Mouse (Mus musculus): ENCODE results near the gene Spon1. TPM values are rescaled to one million over a fixed set of nuclear protein-coding genes. Genes with fewer than 3 reads are reported as not detected.
A peak's percentile ranks its signal among the peaks of the same experiment; 100 is the strongest.

Gene Spon1
- polyA plus RNA-seq, 1 experiment from 2014 or later = 30.4 TPM

DNA sequence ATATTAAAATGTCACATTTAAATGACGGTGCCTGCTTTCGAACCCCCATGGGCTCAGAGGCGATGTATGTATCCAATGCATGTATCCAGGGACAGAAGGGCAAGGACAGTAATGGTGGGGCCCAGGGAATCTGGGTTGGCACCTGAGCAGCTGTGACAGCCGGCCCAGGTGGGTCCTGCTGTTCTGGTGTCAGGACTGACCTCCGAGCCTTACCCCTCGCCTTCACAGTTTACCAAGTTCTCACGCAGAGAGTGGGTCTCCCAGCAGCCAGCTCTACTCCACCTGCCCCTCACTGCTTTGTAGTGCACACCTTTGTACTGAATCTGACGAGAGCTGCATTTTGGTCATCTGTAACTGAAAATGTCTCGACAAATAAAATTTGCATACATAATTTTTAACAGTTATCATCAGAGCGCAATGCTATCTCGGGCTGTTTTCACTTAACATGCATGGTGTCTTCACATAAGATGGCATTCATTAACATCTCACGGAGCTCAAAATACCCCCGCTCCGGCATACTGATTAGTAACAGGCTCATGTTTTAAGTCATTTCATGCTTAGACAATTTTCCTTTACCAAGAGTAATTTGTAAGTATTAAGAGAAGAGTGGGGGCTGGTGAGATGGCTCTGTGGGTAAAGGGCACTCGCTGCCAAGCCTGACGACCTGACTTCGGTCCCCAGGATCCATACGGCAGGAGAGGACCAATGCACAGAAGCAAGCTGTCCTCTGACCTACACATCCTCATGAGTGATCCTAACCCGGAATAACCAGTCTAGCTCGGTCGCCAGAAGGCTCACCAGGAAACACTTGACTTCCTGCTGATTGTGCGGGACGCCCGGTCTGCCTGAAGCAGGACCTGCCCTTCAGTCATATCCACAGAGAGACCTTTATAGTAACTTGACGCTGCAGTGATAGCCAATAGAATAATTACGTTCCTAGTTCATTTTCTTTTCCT is 277.5 kb downstream of the Spon1 start:
- 58% methylated on average over 26 of the region's 26 CpGs for WGBS
- Histone ChIP-seq H3K4me3 (no peak overlapping the region), H3K27me3 (no peaks in the 10 kb centered on the region), H3K4me2 (peak overlapping the region; percentile 16; the same call in 1 of the 2 replicates), H3K4me1 (peaks cover 21% of the 10 kb centered on the region), H3K36me3 (peaks cover 18% of the 10 kb centered on the region), H3K9me3 (no peaks in the 10 kb centered on the region), H3K9ac (no peak overlapping the region), H3K27ac (no peak overlapping the region)
- no peak for ATAC-seq (ENCODE audit: insufficient number of reproducible peaks, insufficient read depth, low FRiP score, low TSS enrichment, low read depth)

DNA sequence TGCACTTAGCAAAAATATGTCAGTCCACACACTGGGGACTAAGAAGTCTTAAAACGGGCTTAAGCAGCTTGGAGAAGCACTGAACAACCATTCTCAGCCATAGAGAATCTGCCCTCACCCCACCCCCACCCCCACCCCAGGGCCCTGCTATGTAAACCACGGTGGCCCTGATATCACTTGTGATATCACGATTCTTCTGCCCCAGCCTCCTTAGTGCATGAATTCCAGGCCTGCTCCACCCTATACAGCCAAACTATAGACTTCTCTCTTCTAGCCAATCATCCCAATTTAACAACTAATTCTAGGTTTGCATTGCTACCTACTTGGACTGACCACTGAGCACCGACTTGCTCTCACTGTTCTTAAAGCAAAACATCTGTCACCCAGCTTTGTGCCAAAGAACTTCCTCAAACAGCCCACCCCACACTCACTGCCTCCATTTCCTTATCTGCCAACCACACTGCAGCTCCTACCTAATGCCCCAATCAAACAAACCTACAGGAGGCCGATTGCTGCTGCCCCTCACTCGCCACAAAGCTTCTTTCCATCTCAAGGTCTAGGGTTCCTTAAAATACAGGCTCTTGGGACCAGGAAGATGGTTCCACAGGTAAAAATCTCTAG is 278.2 kb downstream of the Spon1 start:
- peaks cover 21% of the 10 kb centered on the region for H3K4me1 ChIP-seq
- no peak overlapping the region for H3K4me3 ChIP-seq
- no peak overlapping the region for H3K9ac ChIP-seq
- H3K4me2 ChIP-seq = 0 out of 2 replicates have a peak overlapping the region, but pooled peaks have one; percentile 16
- no peaks in the 10 kb centered on the region for H3K27me3 ChIP-seq
- ATAC-seq (ENCODE audit: insufficient number of reproducible peaks, insufficient read depth, low FRiP score, low TSS enrichment, low read depth) = no peak
- no peaks in the 10 kb centered on the region for H3K9me3 ChIP-seq
- H3K27ac ChIP-seq = no peak overlapping the region
- WGBS = 61% methylated on average over 6 of the region's 6 CpGs
- peaks cover 18% of the 10 kb centered on the region for H3K36me3 ChIP-seq

DNA sequence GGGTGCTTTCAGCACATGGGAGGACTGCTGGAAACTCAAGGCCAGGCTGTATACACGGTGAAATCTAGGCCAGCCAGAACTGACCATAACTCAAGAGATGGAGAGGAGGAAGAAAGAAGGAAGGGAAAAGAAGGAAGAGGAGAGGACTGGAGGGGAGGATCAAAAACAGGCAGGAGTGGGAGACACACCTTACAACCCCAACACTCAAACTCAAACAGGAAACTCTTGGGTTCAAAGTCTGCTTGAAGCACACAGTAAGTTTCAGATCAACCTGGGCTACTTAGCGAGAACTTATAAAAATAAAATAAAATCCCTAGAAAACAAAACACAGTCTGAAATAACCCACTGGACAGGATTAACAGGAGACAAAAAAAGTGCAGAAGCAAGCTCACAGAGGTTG is 280.0 kb downstream of the Spon1 start:
- Histone ChIP-seq H3K9ac (no peak overlapping the region), H3K4me3 (no peak overlapping the region), H3K4me1 (peaks cover 21% of the 10 kb centered on the region), H3K4me2 (no peak overlapping the region), H3K27me3 (no peaks in the 10 kb centered on the region), H3K36me3 (0 out of 2 replicates have a peak, but pooled peaks cover 4% of the 10 kb centered on the region), H3K9me3 (no peaks in the 10 kb centered on the region), H3K27ac (no peak overlapping the region)
- 86% methylated on average over 2 of the region's 2 CpGs for WGBS
- no peak for ATAC-seq (ENCODE audit: insufficient number of reproducible peaks, insufficient read depth, low FRiP score, low TSS enrichment, low read depth)

DNA sequence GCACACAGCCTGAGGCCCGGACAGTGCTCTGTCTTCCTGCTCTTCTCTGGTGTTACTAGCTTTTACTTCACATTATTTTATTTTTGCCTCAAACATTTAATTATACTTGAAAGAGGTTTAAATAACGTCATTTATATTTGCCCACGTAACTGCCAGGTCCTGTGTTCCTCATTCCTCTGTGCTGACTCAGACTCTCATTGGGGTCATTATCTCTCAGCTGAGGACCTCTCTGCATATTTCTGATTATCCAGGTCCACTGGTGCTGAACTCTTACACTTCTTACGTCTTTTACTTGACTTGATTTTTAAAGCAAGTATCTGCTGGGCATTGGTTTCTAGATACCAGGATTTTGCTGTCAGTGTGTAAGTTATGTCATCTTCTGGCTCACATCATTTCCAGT is 287.9 kb downstream of the Spon1 start:
- H3K27ac ChIP-seq = no peak overlapping the region
- H3K4me2 ChIP-seq = no peak overlapping the region
- H3K9ac ChIP-seq = no peak overlapping the region
- no peak overlapping the region for H3K4me3 ChIP-seq
- H3K4me1 ChIP-seq = peaks cover 7% of the 10 kb centered on the region; the same call in 1 of the 2 replicates
- WGBS = 68% methylated on average over 4 of the region's 4 CpGs
- H3K36me3 ChIP-seq = 0 out of 2 replicates have a peak, but pooled peaks cover 2% of the 10 kb centered on the region
- ATAC-seq (ENCODE audit: insufficient number of reproducible peaks, insufficient read depth, low FRiP score, low TSS enrichment, low read depth) = no peak
- H3K9me3 ChIP-seq = no peaks in the 10 kb centered on the region
- no peaks in the 10 kb centered on the region for H3K27me3 ChIP-seq

DNA sequence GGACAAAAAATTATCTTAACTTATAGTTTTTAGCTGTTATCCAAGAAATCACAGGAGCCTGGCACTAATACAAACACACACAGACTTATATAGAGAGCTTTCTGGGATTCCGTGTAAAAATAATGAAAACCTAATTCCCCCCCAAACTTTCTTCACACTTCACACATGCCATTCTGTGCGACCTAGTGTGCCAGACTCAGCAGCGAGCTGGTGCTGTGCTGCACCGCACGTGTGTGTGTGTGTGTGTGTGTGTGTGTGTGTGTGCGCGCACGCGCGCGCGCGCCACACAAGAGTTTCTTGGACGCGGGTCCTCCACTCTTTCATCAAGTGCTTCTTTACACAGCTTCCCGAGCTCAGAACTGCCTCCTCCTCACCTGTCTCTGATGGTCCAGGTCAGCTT is 292.4 kb downstream of the Spon1 start:
- Histone ChIP-seq H3K27me3 (no peaks in the 10 kb centered on the region), H3K9ac (no peak overlapping the region), H3K36me3 (0 out of 2 replicates have a peak, but pooled peaks cover 2% of the 10 kb centered on the region), H3K4me3 (no peak overlapping the region), H3K4me2 (no peak overlapping the region), H3K9me3 (no peaks in the 10 kb centered on the region), H3K4me1 (peaks cover 7% of the 10 kb centered on the region; the same call in 1 of the 2 replicates), H3K27ac (no peak overlapping the region)
- ATAC-seq (ENCODE audit: insufficient number of reproducible peaks, insufficient read depth, low FRiP score, low TSS enrichment, low read depth) = no peak
- 91% methylated on average over 16 of the region's 16 CpGs for WGBS

DNA sequence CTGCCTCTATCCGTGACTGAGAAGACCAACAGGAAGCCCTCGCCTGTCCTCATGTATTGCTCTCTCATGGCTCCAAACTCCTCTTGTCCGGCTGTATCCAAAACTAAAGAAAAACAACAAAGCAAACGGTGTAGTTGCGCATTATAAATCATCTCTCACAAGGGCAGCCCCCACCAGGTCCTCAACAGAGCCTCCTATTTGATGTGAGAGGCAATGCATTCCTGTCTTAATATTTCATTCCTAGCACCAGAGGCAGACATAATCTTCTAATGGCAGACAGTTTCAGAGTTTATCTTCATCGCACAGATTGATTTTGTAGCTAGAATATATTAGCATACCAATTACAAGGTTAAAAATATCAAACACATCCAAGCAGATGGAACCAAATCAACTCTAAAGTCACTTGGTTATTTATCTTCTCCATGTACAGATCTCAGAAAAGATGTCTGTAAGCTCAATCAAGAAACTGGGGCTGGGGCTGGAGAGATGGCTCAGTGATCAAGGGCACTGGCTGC is 293.2 kb downstream of the Spon1 start:
- 88% methylated on average over 6 of the region's 6 CpGs for WGBS

DNA sequence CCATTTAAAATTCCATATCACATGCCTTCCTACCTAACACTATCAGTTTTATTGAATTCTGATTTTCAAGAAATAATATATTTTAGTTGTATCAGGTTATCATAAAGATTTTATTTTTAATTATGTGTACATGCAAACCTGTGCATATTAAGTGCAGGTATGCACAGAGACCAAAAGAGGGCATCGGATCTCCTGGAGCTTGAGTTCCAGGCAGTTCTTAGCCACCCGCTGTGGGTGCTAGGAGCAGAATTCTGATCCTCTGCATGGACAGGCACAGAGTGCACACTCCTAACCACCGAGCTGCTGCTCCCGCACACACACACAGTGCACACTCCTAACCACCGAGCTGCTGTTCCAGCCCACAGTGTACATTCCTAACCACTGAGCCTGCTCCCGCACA is 294.6 kb downstream of the Spon1 start:
- Histone ChIP-seq H3K27me3 (no peaks in the 10 kb centered on the region), H3K4me2 (no peak overlapping the region), H3K9me3 (no peaks in the 10 kb centered on the region), H3K4me3 (no peak overlapping the region), H3K9ac (no peak overlapping the region), H3K4me1 (peaks cover 24% of the 10 kb centered on the region), H3K27ac (no peak overlapping the region), H3K36me3 (0 out of 2 replicates have a peak, but pooled peaks cover 2% of the 10 kb centered on the region)
- ATAC-seq (ENCODE audit: insufficient number of reproducible peaks, insufficient read depth, low FRiP score, low TSS enrichment, low read depth) = no peak
- 97% methylated on average over 6 of the region's 6 CpGs for WGBS

More for the DNA sequence above, 293.2 kb downstream of the Spon1 start:
- H3K9me3 ChIP-seq = no peaks in the 10 kb centered on the region
- no peak overlapping the region for H3K4me2 ChIP-seq
- H3K27me3 ChIP-seq = no peaks in the 10 kb centered on the region
- H3K9ac ChIP-seq = no peak overlapping the region
- ATAC-seq (ENCODE audit: insufficient number of reproducible peaks, insufficient read depth, low FRiP score, low TSS enrichment, low read depth) = no peak
- 0 out of 2 replicates have a peak, but pooled peaks cover 2% of the 10 kb centered on the region for H3K36me3 ChIP-seq
- H3K4me1 ChIP-seq = peaks cover 12% of the 10 kb centered on the region
- H3K27ac ChIP-seq = no peak overlapping the region
- H3K4me3 ChIP-seq = no peak overlapping the region

DNA sequence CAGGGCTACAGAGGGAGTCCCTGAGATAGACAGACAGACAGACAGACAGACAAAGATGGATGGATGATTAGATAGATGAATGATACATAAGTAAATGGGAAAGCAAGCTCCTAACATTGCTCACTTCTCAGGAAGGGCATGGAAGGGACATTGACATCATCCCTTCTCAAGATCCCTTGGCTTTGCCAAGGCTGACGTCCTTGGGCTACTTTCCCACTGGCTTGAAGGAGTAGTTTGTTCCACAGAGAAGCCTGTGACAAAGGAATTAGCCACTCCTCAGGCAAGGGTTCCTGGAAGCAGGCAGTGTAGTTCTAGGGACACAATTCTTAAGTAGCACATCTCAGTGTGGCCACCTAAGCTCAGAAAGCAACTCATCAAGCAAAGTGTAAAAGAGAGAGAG is 296.7 kb downstream of the Spon1 start:
- no peak for ATAC-seq (ENCODE audit: insufficient number of reproducible peaks, insufficient read depth, low FRiP score, low TSS enrichment, low read depth)
- no peaks in the 10 kb centered on the region for H3K27me3 ChIP-seq
- no peaks in the 10 kb centered on the region for H3K9me3 ChIP-seq
- H3K4me3 ChIP-seq = no peak overlapping the region
- H3K9ac ChIP-seq = no peak overlapping the region
- H3K4me2 ChIP-seq = no peak overlapping the region
- 0 out of 2 replicates have a peak, but pooled peaks cover 2% of the 10 kb centered on the region for H3K36me3 ChIP-seq
- no peak overlapping the region for H3K27ac ChIP-seq
- WGBS = 70% methylated on average over 1 of the region's 1 CpGs
- H3K4me1 ChIP-seq = peaks cover 34% of the 10 kb centered on the region

DNA sequence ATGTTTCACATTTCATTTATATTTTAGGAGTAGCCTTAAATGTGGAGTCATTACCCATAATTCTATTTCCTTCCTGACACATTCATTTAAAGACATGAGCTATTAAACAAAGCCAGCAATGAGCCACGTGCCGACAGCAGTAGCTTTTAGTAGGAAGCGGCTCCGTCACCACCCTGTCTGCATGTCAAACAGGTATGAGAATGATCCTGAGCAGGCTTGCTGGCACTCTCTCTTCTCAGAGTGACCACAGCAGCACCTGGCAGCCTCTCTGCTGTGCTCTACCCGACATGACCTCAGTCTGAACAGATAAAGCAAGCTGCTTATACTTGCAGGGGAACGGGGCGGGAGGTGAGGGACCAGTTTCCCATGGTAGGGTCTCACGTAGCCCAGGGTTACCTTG is 297.7 kb downstream of the Spon1 start:
- H3K9ac ChIP-seq = no peak overlapping the region
- no peak overlapping the region for H3K27ac ChIP-seq
- peaks cover 34% of the 10 kb centered on the region for H3K4me1 ChIP-seq
- WGBS = 64% methylated on average over 8 of the region's 8 CpGs
- H3K27me3 ChIP-seq = no peaks in the 10 kb centered on the region
- no peaks in the 10 kb centered on the region for H3K9me3 ChIP-seq
- no peak overlapping the region for H3K4me2 ChIP-seq
- no peaks in the 10 kb centered on the region for H3K36me3 ChIP-seq
- no peak overlapping the region for H3K4me3 ChIP-seq
- ATAC-seq (ENCODE audit: insufficient number of reproducible peaks, insufficient read depth, low FRiP score, low TSS enrichment, low read depth) = no peak

DNA sequence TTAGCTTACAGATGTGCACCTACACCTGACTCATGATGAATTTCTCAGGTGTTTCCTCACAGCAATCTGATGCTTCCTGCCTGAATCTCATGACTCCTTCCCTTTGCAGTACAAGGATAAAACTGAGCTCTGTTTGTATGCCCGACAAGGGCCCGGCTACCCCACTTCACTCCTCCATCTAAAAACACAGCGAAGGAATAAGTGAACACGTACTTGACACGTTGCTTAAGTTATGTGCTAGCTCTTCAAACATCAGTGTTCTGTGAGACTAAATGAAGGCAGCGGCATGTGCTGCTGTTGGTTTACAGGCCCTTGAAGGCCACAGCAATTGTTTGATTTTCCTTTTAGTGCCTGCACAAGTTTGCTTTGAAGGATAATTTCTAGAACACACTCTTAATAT is 298.2 kb downstream of the Spon1 start:
- WGBS = 86% methylated on average over 6 of the region's 6 CpGs
- no peak for ATAC-seq (ENCODE audit: insufficient number of reproducible peaks, insufficient read depth, low FRiP score, low TSS enrichment, low read depth)

DNA sequence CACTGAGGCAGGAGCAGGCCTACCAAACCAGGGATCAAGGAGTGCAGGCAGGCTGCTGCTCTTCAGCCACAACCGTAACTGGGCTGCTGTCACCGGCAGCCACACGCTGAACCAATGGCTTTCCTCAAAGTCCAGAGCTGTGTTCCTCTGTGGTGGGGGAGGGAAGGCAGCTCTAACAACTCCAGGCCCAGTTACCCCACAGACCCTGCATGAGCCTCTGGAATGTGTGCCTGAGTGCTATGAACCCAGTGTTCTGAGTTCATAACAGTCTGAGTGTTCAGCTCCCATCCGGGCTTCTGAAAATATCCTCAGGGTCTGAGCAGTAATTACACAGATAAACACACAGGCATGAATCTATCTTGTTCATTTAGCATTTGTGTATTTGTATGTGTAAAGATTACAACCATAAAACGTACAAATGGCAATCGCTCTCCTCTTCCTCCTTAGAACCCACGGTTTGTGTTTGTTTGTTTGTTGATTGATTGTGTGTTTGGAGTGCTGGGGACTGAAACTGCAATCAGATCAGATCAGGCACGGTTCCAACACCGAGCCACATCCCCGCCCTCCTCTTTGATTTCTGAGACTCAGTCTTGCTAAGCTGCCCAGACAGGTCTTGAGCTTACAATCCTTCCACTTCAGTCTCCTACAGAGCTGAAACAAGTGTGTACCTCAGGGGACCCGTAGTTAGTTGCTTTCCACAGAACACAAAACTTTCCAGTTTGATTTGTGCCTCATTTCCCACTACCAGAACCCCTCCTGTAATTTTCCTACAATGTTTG is 299.8 kb downstream of the Spon1 start:
- 24% methylated on average over 11 of the region's 11 CpGs for WGBS
- H3K4me2 ChIP-seq = peak overlapping the region; percentile 67
- H3K27ac ChIP-seq = peak overlapping the region; percentile 66
- H3K36me3 ChIP-seq = no peaks in the 10 kb centered on the region
- no peaks in the 10 kb centered on the region for H3K27me3 ChIP-seq
- no peak for ATAC-seq (ENCODE audit: insufficient number of reproducible peaks, insufficient read depth, low FRiP score, low TSS enrichment, low read depth)
- no peaks in the 10 kb centered on the region for H3K9me3 ChIP-seq
- no peak overlapping the region for H3K4me3 ChIP-seq
- H3K9ac ChIP-seq = no peak overlapping the region
- peaks cover 34% of the 10 kb centered on the region for H3K4me1 ChIP-seq

More for the DNA sequence above, 298.2 kb downstream of the Spon1 start:
- H3K27ac ChIP-seq = no peak overlapping the region
- no peaks in the 10 kb centered on the region for H3K27me3 ChIP-seq
- H3K4me2 ChIP-seq = no peak overlapping the region
- no peak overlapping the region for H3K9ac ChIP-seq
- H3K36me3 ChIP-seq = no peaks in the 10 kb centered on the region
- no peak overlapping the region for H3K4me3 ChIP-seq
- H3K9me3 ChIP-seq = no peaks in the 10 kb centered on the region
- peaks cover 34% of the 10 kb centered on the region for H3K4me1 ChIP-seq

Measured in embryonic facial prominence, embryonic 13.5 days (tissue).